Mouse (Mus musculus) myocyte (in vitro differentiated cells): Measurements from ENCODE around the gene Palld.

Source experiments
- CEBPB ChIP-seq: IDR thresholded peaks from 2 replicates; pipeline ENCODE4 v1.6.1; 2011; ENCODE audit warnings: mild to moderate bottlenecking, moderate library complexity; ENCODE audit not compliant: poor library complexity, insufficient read depth, severe bottlenecking
- MAX ChIP-seq: IDR thresholded peaks from one replicate; pipeline ENCODE4 v1.6.1; 2011; ENCODE audit warnings: low read depth, mild to moderate bottlenecking, control low read depth
- POLR2A ChIP-seq: IDR thresholded peaks from one replicate; pipeline ENCODE4 v1.6.1; 2011; ENCODE audit warnings: low read depth, mild to moderate bottlenecking, control low read depth, moderate library complexity; ENCODE audit not compliant: insufficient read length
- POLR2AphosphoS2 ChIP-seq: IDR thresholded peaks from one replicate; pipeline ENCODE4 v1.6.1; 2011; ENCODE audit warnings: low read depth, control low read depth; ENCODE audit not compliant: insufficient read length
- TCF12 ChIP-seq: IDR thresholded peaks from one replicate; pipeline ENCODE4 v1.6.1; 2011; ENCODE audit warnings: mild to moderate bottlenecking, control low read depth; ENCODE audit not compliant: poor library complexity, insufficient read depth, severe bottlenecking
- USF1 ChIP-seq: IDR thresholded peaks from one replicate; pipeline ENCODE4 v1.6.1; 2011; ENCODE audit warnings: low read depth, mild to moderate bottlenecking, control low read depth, moderate library complexity

DNA sequence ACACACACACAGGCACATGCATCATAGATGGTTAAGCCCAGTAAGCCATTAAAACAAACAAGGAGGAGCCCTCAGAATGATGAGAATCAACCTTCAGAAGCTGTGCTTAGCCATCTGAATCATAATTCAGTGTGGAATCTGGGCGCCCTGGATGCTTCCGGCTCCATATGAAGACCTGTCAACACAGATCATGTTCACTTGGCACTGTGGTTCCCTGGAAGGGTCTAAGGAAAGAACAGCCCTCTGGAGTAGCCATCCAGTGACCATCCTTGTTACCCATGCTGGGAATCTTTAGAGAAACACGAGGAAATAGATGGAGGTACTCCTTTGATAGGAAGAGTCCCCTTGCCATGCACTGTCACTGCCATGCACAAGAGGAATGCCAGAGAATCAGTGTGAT lies 197.0 kb downstream of the Palld start:
- TF ChIP-seq MAX (no peak), POLR2A (no peak), POLR2AphosphoS2 (no peak), USF1 (no peak), TCF12 (no peak), CEBPB (no peak)
